Mouse (Mus musculus): Measurements from ENCODE around the gene Aacs. TPM values are rescaled to one million over a fixed set of nuclear protein-coding genes. Genes with fewer than 3 reads are reported as not detected.
A peak's percentile ranks its signal among the peaks of the same experiment; 100 is the strongest.

The Aacs gene
- total RNA-seq, 2 experiments from 2014 or later: 43.7 to 48.0 TPM

DNA sequence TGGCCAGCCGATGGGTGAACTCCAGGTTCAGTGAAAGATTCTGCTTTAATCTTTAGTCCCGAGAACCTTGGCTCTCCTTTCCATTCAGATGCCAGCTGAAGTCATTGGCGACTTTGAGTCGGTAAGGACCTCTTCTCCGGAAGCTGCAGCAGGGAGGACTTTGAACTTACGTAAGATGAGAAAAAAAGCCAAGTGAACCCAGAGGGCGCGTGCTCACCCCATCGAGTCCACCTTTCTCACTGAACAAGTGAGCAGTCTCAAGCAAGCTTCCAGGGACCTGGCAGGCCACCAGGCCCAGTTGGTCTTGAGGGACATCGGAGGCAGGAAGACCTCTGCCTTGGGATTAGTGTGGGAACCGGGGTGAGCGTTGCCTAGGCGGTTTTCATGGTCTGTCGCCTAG, 8.4 kb upstream of the Aacs start:
- DNase-seq (ENCODE audit: extremely low spot score in 1 of 2, low spot score in 2 of 2): no peak
- no peak overlapping the region for H3K4me3 ChIP-seq
- H3K27ac ChIP-seq: no peak overlapping the region
- intact Hi-C loops (cut with DNase I): no loop called here
- no peak for TF ChIP-seq CTCF (IDR thresholded peaks at IDR 0.05)

DNA sequence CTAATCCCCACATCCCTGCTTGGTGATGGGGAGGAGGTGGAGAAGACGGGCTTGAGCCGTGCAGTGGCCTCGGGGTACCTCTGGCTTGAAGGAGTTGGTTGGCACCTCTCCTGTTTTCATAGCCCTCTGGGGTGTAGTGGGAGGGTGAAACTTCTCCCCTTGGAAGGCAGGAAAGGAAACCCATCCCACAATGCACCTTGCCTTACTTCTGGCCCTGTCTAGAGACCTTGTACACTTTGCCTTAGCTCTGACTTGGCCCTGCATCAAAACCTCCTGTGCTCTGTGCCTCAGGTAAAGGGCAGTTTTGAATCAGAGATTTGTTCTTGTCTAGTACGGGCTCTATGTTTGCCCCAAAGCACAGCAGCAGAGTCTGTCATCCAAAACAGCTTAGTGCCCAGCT, 4.9 kb upstream of the Aacs start:
- no peak for TF ChIP-seq CTCF (IDR thresholded peaks at IDR 0.05)
- H3K4me3 ChIP-seq: no peak overlapping the region
- intact Hi-C loops (cut with DNase I): no loop called here
- no peak for DNase-seq (ENCODE audit: extremely low spot score in 1 of 2, low spot score in 2 of 2)
- no peak overlapping the region for H3K27ac ChIP-seq

DNA sequence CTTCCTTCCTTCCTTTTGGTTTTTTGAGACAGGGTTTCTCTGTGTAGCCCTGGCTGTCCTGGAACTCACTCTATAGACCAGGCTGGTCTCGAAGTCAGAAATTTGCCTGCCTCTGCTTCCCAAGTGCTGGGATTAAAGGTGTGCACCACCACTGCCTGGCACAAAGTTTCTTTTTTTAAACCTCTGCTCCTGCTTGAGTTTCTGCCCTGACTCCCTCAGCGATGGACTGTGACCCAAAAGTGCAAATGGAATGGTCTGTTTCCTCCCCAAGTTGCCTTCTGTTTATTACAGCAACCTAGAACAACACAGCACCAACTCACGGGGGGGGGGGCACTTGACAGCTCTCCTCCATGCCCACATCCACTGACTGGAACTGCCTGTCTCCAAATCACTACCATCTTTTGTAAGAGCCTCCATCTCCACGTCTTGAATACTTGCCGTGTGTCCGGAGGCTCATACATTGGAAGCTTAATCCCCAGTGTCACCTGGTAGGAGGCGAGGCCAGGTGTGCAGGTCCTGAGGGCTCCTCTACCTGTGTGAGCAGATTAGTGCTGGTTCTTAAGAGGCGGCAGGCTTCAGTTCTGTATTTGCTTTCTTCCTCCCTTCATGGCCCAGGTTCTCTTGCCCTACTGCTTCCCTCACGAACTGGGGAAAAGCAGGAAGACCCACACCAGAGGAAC, 2.7 kb upstream of the Aacs start:
- no peak overlapping the region for H3K4me3 ChIP-seq
- intact Hi-C loops (cut with DNase I): no loop called here
- DNase-seq (ENCODE audit: extremely low spot score in 1 of 2, low spot score in 2 of 2): no peak
- TF ChIP-seq CTCF (IDR thresholded peaks at IDR 0.05): no peak
- H3K27ac ChIP-seq: no peak overlapping the region

DNA sequence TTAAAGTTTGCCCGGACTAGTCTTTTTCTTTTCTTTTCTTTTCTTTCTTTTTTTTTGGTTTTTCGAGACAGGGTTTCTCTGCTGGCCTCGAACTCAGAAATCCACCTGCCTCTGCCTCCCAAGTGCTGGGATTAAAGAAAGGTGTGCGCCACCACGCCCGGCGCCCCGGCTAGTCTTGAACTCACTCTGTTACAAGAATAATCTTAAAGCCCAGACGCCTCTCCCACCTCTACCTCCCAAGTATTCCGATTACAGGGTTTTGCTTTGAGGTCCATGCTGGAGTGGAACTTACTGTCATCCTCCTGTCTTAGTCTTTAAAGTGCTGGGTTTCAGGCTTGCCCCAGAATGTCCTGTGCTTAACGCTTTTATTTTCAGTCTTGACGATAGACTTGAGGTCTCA, 584 bp upstream of the Aacs start:
- Histone ChIP-seq H3K4me3 (peak overlapping the region; percentile 77), H3K27ac (peak overlapping the region; percentile 72)
- no peak for TF ChIP-seq CTCF (IDR thresholded peaks at IDR 0.05)
- intact Hi-C loops (cut with DNase I): loop anchor here (1.0 kb wide), 1 partner anchor 10 kb away; no protein-coding TSS in a partner anchor
- no peak for DNase-seq (ENCODE audit: extremely low spot score in 1 of 2, low spot score in 2 of 2)

DNA sequence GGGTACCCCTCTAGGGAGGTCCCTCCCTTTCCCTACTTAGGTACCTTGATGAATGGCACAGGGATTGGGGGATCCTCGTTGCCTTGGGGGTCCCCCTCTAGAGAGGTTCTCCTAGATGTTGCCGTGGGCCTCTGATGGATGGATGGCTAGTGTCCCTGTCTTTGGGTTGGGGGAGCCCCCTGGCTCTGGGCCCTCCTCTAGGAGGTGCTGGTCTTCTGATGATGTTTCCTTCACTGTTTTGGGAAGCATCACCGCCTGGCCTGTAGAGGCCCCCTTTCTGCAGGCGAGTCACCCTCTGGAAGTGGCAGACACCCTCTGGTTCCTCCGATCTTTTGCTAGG, 642 bp downstream of the Aacs start:
- peak in 1 of 2 experiments; percentile 37 for DNase-seq (ENCODE audit: extremely low spot score in 1 of 2, low spot score in 2 of 2)
- intact Hi-C loops (cut with DNase I): no loop called here
- H3K4me3 ChIP-seq: peak overlapping the region; percentile 77
- peak; percentile 19 for TF ChIP-seq CTCF (IDR thresholded peaks at IDR 0.05)
- peak overlapping the region; percentile 82 for H3K27ac ChIP-seq

DNA sequence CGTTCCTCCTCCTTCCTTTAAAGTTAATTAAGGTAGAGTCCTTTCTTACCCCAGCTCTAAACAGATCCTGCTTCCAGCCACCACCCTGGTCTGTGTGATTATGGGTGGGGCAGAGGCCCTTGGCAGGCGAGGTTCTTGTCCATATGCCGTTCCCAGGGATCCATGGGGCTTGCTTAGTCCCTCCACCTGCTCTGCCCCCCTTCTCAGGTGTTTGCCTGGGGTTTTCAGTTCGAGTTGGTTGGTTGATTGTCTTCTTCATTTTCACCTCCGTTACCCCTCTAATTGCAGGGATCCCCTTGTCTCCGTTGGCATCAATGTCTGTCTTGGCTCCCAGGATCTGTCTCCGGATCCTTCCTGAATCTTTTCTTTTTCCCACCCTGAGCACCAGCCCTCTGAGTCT, 1.2 kb downstream of the Aacs start:
- peak overlapping the region; percentile 82 for H3K27ac ChIP-seq
- intact Hi-C loops (cut with DNase I): no loop called here
- H3K4me3 ChIP-seq: peak overlapping the region; percentile 77
- DNase-seq (ENCODE audit: extremely low spot score in 1 of 2, low spot score in 2 of 2): no peak
- TF ChIP-seq CTCF (IDR thresholded peaks at IDR 0.05): no peak

DNA sequence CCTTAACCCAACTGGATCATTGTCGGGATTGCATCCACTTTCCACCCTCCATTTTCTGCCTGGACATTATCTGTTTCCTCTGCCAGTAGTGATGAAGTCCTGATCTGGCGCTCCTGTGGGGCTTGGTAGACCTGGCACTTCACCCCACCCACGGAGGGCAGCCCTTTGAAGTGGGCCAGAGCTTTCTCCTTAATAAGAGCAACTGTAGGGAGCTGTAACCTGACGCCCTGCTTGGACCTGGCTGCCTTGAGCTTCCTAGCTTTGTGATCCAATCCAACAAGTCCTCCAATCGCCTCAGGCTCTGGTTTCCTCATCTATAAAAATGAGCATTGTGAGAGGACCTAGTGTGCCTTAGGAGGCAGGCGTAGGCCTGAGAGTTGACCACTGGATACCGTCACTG, 1.9 kb downstream of the Aacs start:
- intact Hi-C loops (cut with DNase I): no loop called here
- DNase-seq (ENCODE audit: extremely low spot score in 1 of 2, low spot score in 2 of 2): no peak
- TF ChIP-seq CTCF (IDR thresholded peaks at IDR 0.05): no peak
- peak overlapping the region; percentile 2; the same call in 1 of the 2 replicates for H3K27ac ChIP-seq
- H3K4me3 ChIP-seq: peak overlapping the region; percentile 77

DNA sequence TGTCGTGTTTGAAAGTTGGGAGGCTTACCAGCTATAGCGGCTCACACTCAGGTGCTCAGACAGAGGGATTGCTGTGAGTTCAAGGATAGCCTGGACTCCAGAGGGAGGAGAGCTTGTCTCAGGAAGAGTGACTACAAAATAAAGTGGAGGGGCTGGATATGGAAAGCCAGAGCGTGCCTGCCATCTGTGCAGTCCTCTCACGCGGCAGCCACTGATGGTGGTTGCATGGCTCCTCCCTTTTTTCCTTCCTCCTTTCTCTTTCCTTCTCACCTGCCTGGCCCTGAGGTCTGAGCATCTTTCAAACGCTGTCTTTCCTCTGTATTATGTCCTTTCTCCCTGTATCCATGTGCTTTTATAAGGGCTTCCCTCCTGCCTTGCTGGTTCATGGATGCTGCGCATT, 2.4 kb downstream of the Aacs start:
- Histone ChIP-seq H3K4me3 (peak overlapping the region; percentile 77), H3K27ac (no peak overlapping the region; the same call in 1 of the 2 replicates)
- intact Hi-C loops (cut with DNase I): no loop called here
- no peak for TF ChIP-seq CTCF (IDR thresholded peaks at IDR 0.05)
- no peak for DNase-seq (ENCODE audit: extremely low spot score in 1 of 2, low spot score in 2 of 2)

DNA sequence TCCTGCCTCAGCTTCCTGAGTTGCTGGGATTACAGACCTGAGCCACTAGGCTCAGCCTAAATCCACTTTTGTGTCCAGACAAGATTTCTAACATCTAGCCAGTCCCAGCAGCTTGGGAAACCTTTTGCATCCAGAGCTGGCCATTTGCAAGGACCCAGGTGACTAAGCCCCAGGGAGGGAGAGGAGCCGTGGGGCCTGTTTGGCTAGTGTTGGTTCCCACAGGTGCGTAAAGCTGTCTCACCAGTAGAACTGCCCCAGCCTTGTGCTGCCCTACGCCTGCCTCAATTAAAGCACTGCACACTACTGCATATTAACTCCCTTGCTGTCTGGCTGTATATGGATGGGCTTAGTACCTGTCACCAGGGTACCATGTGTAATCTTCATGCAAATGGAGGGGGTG, 3.8 kb downstream of the Aacs start:
- intact Hi-C loops (cut with DNase I): no loop called here
- no peak for TF ChIP-seq CTCF (IDR thresholded peaks at IDR 0.05)
- no peak for DNase-seq (ENCODE audit: extremely low spot score in 1 of 2, low spot score in 2 of 2)
- Histone ChIP-seq H3K4me3 (no peak overlapping the region), H3K27ac (no peak overlapping the region)

DNA sequence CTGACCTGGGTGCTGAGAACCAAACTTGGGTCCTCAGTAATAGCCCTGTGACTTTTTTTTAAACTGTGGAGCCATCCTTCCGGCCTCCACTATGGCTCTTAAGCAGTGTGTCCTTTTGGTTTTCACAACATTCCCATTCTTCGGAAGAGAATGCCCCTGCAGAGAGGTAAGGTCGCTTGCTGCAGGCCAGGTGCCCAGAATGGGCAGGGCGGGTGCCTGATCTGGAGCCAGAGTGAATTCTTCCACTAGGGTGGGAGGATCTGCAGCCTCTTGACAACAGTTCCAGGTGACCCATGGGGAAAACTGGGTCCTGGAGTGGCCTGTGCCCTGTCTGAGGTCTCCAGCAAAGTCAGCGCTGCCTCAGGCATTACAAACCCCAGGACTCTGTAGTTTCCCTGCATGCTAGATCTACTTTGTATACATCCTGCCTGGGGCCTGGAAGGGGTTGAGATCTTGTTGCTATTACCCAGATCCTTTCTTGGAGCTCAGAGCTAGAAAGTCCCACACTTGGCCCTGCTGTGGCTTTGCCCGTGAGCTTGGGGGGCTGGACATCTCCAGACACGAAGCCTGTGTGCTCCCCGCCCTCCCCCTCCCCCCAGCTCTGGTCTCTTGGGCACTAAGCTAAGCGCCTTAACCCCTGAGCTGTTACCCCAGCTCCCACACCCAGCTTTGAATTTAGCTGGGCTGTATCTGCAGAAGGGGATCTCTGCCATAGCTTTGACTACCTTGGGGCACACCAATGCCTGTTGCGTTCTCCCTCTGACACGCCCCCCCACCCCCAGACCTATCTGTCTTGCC, 5.0 kb downstream of the Aacs start:
- no peak overlapping the region for H3K4me3 ChIP-seq
- no peak for DNase-seq (ENCODE audit: extremely low spot score in 1 of 2, low spot score in 2 of 2)
- intact Hi-C loops (cut with DNase I): no loop called here
- TF ChIP-seq CTCF (IDR thresholded peaks at IDR 0.05): no peak
- H3K27ac ChIP-seq: no peak overlapping the region

DNA sequence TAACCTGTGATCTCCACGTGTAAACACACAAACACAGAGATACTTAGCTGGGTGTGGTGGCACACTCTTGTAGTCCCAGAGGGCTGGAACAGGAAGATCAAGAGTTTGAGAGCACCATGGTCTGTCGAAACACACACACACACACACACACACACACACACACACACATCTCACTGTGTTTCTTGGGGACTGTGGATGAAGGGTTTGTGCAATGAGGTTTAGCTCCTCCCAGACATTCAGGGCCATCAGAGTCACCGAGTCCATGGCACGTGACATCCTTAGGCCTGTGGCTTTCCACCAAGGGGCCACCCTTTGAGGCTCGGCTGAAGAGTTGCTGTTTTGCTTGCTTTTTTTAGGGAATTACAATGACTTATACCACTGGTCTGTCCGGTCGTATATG, 6.9 kb downstream of the Aacs start:
- no peak for DNase-seq (ENCODE audit: extremely low spot score in 1 of 2, low spot score in 2 of 2)
- Histone ChIP-seq H3K4me3 (no peak overlapping the region), H3K27ac (no peak overlapping the region)
- no peak for TF ChIP-seq CTCF (IDR thresholded peaks at IDR 0.05)
- intact Hi-C loops (cut with DNase I): no loop called here

DNA sequence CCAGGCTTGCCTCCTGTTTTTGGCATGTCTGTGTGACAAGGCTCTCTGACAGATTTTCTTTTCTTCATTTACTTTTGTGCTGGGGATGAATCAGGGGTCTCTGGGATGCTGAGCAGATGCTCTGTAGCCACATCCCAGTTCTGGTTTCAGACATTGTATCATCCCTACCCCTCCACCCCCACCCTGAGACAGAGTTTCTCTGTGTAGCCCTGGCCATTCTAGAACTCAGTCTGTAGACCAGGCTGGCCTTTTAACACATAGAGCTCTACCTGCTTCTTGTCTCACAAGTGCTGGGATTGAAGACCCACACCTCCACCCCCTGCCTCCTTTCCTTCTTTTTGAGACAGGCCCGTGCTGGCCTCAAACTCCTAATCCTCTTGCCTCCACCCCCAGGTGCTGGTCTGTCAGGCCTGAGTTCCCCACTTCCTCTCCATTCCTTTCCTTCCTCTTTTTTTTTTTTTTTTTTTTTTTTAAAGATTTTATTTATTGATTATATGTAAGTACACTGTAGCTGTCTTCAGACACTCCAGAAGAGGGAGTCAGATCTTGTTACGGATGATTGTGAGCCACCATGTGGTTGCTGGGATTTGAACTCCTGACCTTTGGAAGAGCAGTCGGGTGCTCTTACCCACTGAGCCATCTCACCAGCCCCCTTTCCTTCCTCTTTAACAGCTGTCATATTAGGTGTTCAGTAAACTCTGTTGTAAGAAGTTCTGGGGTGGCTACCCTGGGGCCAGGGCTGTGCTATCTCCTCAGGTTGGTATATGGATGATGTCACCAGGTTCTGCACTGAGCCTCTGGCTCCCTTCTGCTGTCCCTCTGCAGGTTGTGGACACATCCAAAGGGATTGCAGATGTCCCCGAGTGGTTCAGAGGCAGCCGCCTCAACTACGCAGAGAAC, 8.3 kb downstream of the Aacs start:
- Histone ChIP-seq H3K27ac (no peak overlapping the region), H3K4me3 (no peak overlapping the region)
- no peak for TF ChIP-seq CTCF (IDR thresholded peaks at IDR 0.05)
- DNase-seq (ENCODE audit: extremely low spot score in 1 of 2, low spot score in 2 of 2): no peak
- intact Hi-C loops (cut with DNase I): no loop called here
